Mouse (Mus musculus) intestine, postnatal 0 days (tissue): ENCODE measurements around the gene Rnh1. TPM values are rescaled to one million over a fixed set of nuclear protein-coding genes. Genes with fewer than 3 reads are reported as not detected.

Experiments
- ATAC-seq: fragments of 200-750 bp; cut with Nextera tagmentation; 2 replicates; pipeline ENCODE4 v1.8.0; 2017; ENCODE audit warnings: mild to moderate bottlenecking, moderate TSS enrichment, moderate library complexity
- H3K27ac ChIP-seq: fragments of 300-500 bp; sonication (generic); 2 replicates; pipeline ENCODE4 v1.5.1; 2014; ENCODE audit warnings: mild to moderate bottlenecking, low read depth, low read length, moderate library complexity
- H3K27me3 ChIP-seq: fragments of 300-500 bp; sonication (generic); replicated peaks from 2 replicates; pipeline ENCODE4 v1.6.1; 2014; ENCODE audit warnings: low read length, mixed read lengths; ENCODE audit not compliant: control insufficient read depth, insufficient read depth
- H3K36me3 ChIP-seq: fragments of 300-500 bp; sonication (generic); 2 replicates; pipeline ENCODE4 v1.6.1; 2014; ENCODE audit warnings: mild to moderate bottlenecking, moderate library complexity; ENCODE audit not compliant: control insufficient read depth, insufficient read depth
- H3K4me1 ChIP-seq: fragments of 300-500 bp; sonication (generic); replicated peaks from 2 replicates; pipeline ENCODE4 v1.6.1; 2014; ENCODE audit warnings: antibody characterized with exemption, low read length, mixed read lengths; ENCODE audit not compliant: control insufficient read depth, insufficient read depth
- H3K4me2 ChIP-seq: fragments of 300-500 bp; sonication (generic); replicated peaks from 2 replicates; pipeline ENCODE4 v1.6.1; 2014; ENCODE audit warnings: low read depth, mild to moderate bottlenecking, moderate library complexity
- H3K4me3 ChIP-seq: fragments of 300-500 bp; sonication (generic); 2 replicates; pipeline ENCODE4 v1.5.1; 2014; ENCODE audit warnings: low read depth, low read length
- H3K9ac ChIP-seq: fragments of 300-500 bp; sonication (generic); 2 replicates; pipeline ENCODE4 v1.6.1; 2014; ENCODE audit warnings: mild to moderate bottlenecking, low read depth, low read length
- H3K9me3 ChIP-seq: fragments of 300-500 bp; sonication (generic); 2 replicates; pipeline ENCODE4 v1.6.1; 2016; ENCODE audit warnings: mixed run types; ENCODE audit not compliant: control insufficient read depth
- CTCF ChIP-seq: sonication (generic); IDR thresholded peaks from 2 replicates; pipeline ENCODE4 v1.5.1; 2016; ENCODE audit warnings: low read depth, mild to moderate bottlenecking, control low read depth, antibody characterized with exemption, moderate library complexity
- WGBS: fragments of 180-500 bp; shearing (Covaris S2); extraction: QIAGEN DNeasy Blood & Tissue Kit; methylation state at CpG from one replicate; pipeline ENCODE4 v1.1.7; 2014; 5-methylcytosine and 5-hydroxymethylcytosine counted together
- polyA plus RNA-seq: library from polyadenylated mRNA; unstranded; fragments of >200 nt; fragmentation: Nextera tagmentation; extraction: Ambion mirVana; gene quantifications from 2 replicates; pipeline ENCODE4 v1.2.1, GENCODE M21; 2015

Gene Rnh1
- polyA plus RNA-seq, 1 experiment from 2014 or later: 141 TPM

- no peaks in the 10 kb centered on the region for H3K27me3 ChIP-seq
- peak within 1 kb of the TSS; percentile 98 for H3K27ac ChIP-seq
- peak within 1 kb of the TSS; percentile 95 for H3K4me2 ChIP-seq
- peaks cover 19% of the 10 kb centered on the region for H3K4me1 ChIP-seq
- H3K36me3 ChIP-seq: peaks cover 12% of the 10 kb centered on the region; the same call in 1 of the 2 replicates
- peak; percentile 91 for ATAC-seq
- no peak for TF ChIP-seq CTCF
- WGBS: under 1% methylated on average over 41 of the region's 41 CpGs
- peak within 1 kb of the TSS; percentile 62 for H3K4me3 ChIP-seq
- H3K9me3 ChIP-seq: no peaks in the 10 kb centered on the region
- peak within 1 kb of the TSS; percentile 75 for H3K9ac ChIP-seq
Measured at GRCm38 (mm10) chr7:141215101-141215879, 42.6 kb upstream of the Rnh1 start, which contains the start of gene Rassf7. TSS of gene Rassf7 (plus strand) at chr7:141215860.

GRCm38 (mm10) chr7:141214310-141214709 is 41.7 kb upstream of the Rnh1 start:
- Histone ChIP-seq H3K36me3 (peaks cover 12% of the 10 kb centered on the region; the same call in 1 of the 2 replicates), H3K4me1 (peaks cover 18% of the 10 kb centered on the region), H3K9me3 (no peaks in the 10 kb centered on the region), H3K9ac (no peak overlapping the region), H3K27me3 (no peaks in the 10 kb centered on the region), H3K4me3 (no peak overlapping the region), H3K27ac (peak overlapping the region; percentile 41; the same call in 1 of the 2 replicates), H3K4me2 (peak overlapping the region; percentile 95)
- no peak for TF ChIP-seq CTCF
- 56% methylated on average over 3 of the region's 3 CpGs for WGBS
- no peak for ATAC-seq

GRCm38 (mm10) chr7:141213605-141214235 is 41.1 kb upstream of the Rnh1 start, which contains the start of gene Lmntd2:
TSS of gene Lmntd2 (minus strand) at chr7:141214080.
- ATAC-seq: no peak

GRCm38 (mm10) chr7:141213133-141213532 is 40.5 kb upstream of the Rnh1 start:
- Histone ChIP-seq H3K27ac (peak overlapping the region; percentile 57; the same call in 1 of the 2 replicates), H3K36me3 (peaks cover 12% of the 10 kb centered on the region; the same call in 1 of the 2 replicates), H3K27me3 (no peaks in the 10 kb centered on the region), H3K9me3 (no peaks in the 10 kb centered on the region), H3K4me3 (no peak overlapping the region), H3K9ac (no peak overlapping the region), H3K4me2 (peak overlapping the region; percentile 38; the same call in 1 of the 2 replicates), H3K4me1 (peaks cover 17% of the 10 kb centered on the region)
- no peak for TF ChIP-seq CTCF
- ATAC-seq: no peak
- WGBS: 51% methylated on average over 3 of the region's 3 CpGs

More at GRCm38 (mm10) chr7:141213605-141214235, 41.1 kb upstream of the Rnh1 start, which contains the start of gene Lmntd2:
- Histone ChIP-seq H3K27ac (peak within 1 kb of the TSS; percentile 90), H3K4me3 (peak within 1 kb of the TSS; percentile 62), H3K36me3 (peaks cover 12% of the 10 kb centered on the region; the same call in 1 of the 2 replicates), H3K4me1 (peaks cover 18% of the 10 kb centered on the region), H3K9me3 (no peaks in the 10 kb centered on the region), H3K9ac (0 out of 2 replicates have a peak within 1 kb of the TSS, but pooled peaks have one; percentile 28), H3K27me3 (no peaks in the 10 kb centered on the region), H3K4me2 (peak within 1 kb of the TSS; percentile 95)
- 77% methylated on average over 11 of the region's 11 CpGs for WGBS
- TF ChIP-seq CTCF: no peak

GRCm38 (mm10) chr7:141210606-141211131 is 38.0 kb upstream of the Rnh1 start:
- Histone ChIP-seq H3K4me3 (no peak overlapping the region), H3K4me1 (peaks cover 7% of the 10 kb centered on the region; the same call in 1 of the 2 replicates), H3K9me3 (no peaks in the 10 kb centered on the region), H3K27ac (peak overlapping the region; percentile 41), H3K9ac (no peak overlapping the region), H3K27me3 (no peaks in the 10 kb centered on the region), H3K36me3 (no peaks in the 10 kb centered on the region), H3K4me2 (no peak overlapping the region)
- no peak for ATAC-seq
- TF ChIP-seq CTCF: no peak
- 70% methylated on average over 14 of the region's 14 CpGs for WGBS

GRCm38 (mm10) chr7:141210137-141210536 is 37.5 kb upstream of the Rnh1 start:
- Histone ChIP-seq H3K4me2 (no peak overlapping the region), H3K36me3 (no peaks in the 10 kb centered on the region), H3K9ac (no peak overlapping the region), H3K4me3 (no peak overlapping the region), H3K27ac (peak overlapping the region; percentile 41; the same call in 1 of the 2 replicates), H3K9me3 (no peaks in the 10 kb centered on the region), H3K27me3 (no peaks in the 10 kb centered on the region), H3K4me1 (peaks cover 7% of the 10 kb centered on the region; the same call in 1 of the 2 replicates)
- TF ChIP-seq CTCF: no peak
- ATAC-seq: peak; percentile 75
- WGBS: 40% methylated on average over 12 of the region's 12 CpGs
